Mouse (Mus musculus) spleen, postnatal 10 days (tissue): ENCODE data around the gene Gm11444.

Experiments
- DNase-seq, 2 experiments: peaks; one replicate each; pipeline ENCODE4 v3.0.0; 2021 to 2022; ENCODE audit warnings: low spot score in 2 of 2

Gm11444 gene

GRCm38 (mm10) chr11:85814678-85815077 lies 35.5 kb downstream of the Gm11444 start:
- no peak for DNase-seq

DNA sequence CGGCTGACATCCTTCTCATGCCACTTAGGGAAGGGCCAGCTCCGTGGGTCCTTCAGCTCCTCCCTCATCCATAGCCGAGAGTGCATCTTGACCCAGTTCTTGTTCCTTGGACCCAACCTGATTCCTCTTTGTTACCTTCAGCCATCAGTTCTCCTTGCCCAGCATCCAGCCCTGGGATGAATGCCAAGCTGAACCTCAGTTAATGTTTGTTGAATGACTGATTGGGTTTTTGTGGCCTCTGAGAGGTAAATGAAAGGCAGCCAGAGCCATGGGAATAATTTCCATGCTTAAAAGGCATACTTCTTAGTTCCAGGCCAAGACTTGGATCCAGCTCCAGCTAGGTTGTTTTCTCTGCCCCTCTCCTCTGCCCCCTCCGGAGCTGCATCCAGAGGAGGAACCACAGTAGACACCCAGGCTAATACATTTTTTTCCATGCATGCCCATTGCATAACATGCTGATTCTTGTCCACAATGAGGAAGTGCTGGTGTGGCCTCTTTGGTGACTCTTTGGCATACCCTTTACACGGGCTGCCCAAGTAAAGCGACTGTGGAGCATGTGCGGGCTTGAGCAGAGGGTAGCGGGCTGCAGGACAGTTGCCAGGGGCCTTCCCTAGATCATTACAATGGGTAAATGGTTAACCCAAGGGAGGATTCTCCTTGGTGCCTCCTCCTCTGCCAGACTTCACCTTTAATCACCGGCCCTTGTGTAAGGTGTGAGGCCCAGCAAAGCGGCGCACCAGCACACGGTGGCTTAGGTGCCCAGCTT lies 37.7 kb downstream of the Gm11444 start:
- no peak for DNase-seq

GRCm38 (mm10) chr11:85811676-85812075 lies 38.5 kb downstream of the Gm11444 start:
- no peak for DNase-seq

DNA sequence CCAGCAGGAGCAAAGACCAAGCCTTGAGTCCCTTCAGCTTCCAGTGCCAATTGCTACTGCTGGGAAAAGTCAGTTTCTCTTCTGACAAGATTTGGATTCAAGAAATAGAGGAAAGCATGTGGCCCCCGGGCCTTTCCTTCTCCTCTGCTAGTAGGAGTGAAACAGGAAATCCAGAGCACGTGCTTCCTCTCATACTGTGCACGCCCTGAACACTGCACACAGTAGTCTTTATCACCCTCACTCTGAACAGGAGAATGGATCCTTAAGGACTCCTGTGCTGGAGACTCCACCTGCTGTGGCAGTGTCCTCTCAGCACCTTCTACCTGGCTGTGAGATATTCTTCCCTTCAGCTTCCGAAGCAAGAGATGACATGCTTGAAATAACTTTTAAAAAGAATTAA lies 38.9 kb downstream of the Gm11444 start:
- no peak for DNase-seq

DNA sequence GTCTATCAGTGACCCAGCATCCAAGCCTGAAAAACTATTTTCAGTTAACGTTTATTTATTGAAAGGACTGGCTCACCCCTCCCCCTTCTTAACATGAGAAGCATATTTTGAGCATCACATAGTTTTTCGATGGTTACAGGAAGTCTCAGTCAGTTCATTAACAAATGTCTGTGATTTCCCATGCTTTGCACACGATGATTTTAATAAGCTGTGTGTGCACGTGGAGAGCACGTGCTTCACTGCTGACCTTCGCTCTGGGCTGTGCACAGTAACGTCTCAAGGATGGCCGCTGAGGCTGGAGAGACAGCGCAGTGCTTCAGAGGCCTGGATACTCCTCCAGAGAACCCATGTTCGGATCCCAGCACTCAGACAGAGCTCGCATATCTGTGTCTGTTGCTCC lies 42.8 kb downstream of the Gm11444 start:
- no peak for DNase-seq

DNA sequence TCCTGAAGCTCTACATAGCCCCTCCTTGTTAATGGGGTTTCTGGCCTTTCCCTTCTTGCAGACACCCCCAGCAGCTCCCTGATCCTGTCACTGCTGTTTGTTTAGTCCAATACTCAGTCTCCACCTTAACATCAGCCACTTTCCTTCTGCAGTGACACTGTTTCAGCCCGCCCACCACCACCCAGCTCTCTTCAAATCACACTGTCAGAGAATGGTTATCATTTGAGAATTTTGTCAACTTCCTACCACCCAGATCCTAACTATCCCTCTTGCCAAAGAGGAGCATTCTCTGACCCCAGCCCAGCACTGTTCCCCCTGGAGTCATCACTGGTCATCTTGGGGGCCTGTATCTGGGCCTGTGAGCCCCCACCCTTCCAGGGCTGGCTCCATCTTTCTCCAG lies 44.4 kb downstream of the Gm11444 start:
- no peak for DNase-seq

GRCm38 (mm10) chr11:85804048-85804447 lies 46.1 kb downstream of the Gm11444 start:
- peak; percentile 63 to 71 for DNase-seq

DNA sequence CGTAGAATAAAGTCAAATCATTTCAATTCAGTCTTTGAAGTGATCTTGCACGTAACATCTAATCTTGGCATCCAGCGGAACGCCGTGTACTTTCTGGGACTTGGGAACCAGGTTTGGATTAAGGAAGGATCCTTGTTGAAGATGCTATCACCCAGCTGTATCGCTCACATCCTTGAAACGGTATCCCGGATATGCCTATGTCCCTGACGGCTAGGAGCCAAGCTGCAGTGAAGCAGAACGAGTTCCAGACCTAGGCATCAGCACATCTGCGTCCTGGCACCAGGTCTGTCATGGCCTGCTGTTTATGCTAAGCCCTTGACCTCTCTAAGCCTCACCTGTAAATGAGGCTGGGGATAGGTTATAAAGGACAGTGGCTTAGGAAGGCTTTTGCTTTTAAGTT lies 49.8 kb downstream of the Gm11444 start:
- DNase-seq: no peak

DNA sequence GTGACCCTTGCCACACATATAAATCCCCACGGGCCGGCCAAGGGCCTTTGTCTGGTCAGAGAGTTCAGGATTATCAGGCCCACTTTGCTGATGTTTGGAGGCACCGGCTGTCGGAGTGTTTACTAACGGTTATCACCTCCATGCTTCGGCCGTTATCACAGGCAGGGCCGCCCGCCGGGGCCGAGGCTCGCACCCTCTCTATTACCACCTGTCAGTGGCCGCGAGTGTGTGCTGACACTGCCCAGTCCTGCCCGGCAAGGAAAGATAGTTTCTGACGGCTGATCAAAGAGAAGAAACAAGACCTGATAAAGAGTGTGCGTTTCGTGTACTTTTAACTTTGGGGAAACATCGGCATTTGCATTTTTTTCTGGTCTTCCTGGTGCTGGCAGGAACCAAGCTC lies 50.3 kb downstream of the Gm11444 start:
- peak in 1 of 2 experiments; percentile 40 for DNase-seq

DNA sequence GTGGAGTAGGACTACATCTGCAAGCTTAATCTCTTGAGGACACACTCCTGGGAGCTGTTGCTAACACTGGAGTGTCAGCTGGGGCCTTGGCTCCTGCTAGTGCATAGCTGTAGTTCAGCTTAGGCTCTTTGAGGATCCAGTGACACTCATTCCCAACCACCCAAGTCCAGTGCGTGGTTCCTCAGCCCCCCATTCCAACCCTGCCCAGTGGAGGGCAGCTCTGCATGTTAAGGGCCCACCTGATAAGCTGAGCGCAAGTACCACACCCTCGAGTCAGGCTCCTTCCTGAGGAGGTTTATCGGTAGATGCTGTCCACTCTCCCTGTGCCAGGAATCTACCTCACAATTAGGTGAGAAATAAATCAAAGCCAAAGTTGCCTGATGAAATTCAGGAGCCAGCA lies 50.7 kb downstream of the Gm11444 start:
- peak in 1 of 2 experiments; percentile 35 for DNase-seq
